Mouse (Mus musculus) liver, adult 2 months (tissue): ENCODE measurements around the gene Grap.

Source experiments
- CTCF ChIP-seq: fragments of 200-500 bp; IDR thresholded peaks from 2 replicates; pipeline ENCODE4 v1.5.1; 2011; ENCODE audit warnings: low read depth, low read length, control low read depth
- POLR2A ChIP-seq: fragments of 200-500 bp; IDR thresholded peaks from 2 replicates; pipeline ENCODE4 v1.6.1; 2011; ENCODE audit warnings: low read length, control low read depth; ENCODE audit not compliant: insufficient read depth; ENCODE audit errors: extremely low read depth

GRCm38 (mm10) chr11:61676216-61676854, 23.3 kb downstream of the Grap start:
- TF ChIP-seq CTCF (no peak), POLR2A (no peak)
